Mouse (Mus musculus) liver, postnatal 0 days (tissue): ENCODE results near the gene Uox.

Experiments
- CTCF ChIP-seq: sonication (generic); IDR thresholded peaks from 2 replicates; pipeline ENCODE4 v1.5.1; 2016; ENCODE audit warnings: antibody characterized with exemption, low read depth
- EP300 ChIP-seq: IDR thresholded peaks from 2 replicates; pipeline ENCODE4 v1.6.1; 2016; ENCODE audit warnings: antibody characterized with exemption, low read depth, mild to moderate bottlenecking

- TF ChIP-seq EP300 (no peak), CTCF (no peak)
These were observed 49.9 kb downstream of the Uox start for GRCm38 (mm10) chr3:146620101-146620500.
